Mouse (Mus musculus) frontal cortex, adult 2 months (tissue): ENCODE measurements around the gene 4930412O13Rik. TPM values are rescaled to one million over a fixed set of nuclear protein-coding genes. Genes with fewer than 3 reads are reported as not detected.

Experiments used
- DNase-seq, 2 experiments: peaks; one replicate each; pipeline ENCODE4 v3.0.0; 2022; ENCODE audit warnings: low spot score in 1 of 2; ENCODE audit errors: extremely low spot score in 1 of 2
- polyA plus RNA-seq: library from polyadenylated mRNA; depleted of rRNA; stranded (reverse); fragments of >200 nt; gene quantifications from 2 replicates; pipeline ENCODE4 v1.2.3, GENCODE M21; 2012; rRNA removed

4930412O13Rik gene
- polyA plus RNA-seq = not detected in 2 replicates

- DNase-seq = no peak
These were observed at the start of gene 4930412O13Rik for GRCm38 (mm10) chr2:9881051-9881591. Gene 4930412O13Rik (plus strand): TSS chr2:9881252.

- no peak for DNase-seq
These were observed 47.3 kb upstream of the 4930412O13Rik start for GRCm38 (mm10) chr2:9833712-9834111.

- DNase-seq = no peak
These were observed 45.9 kb upstream of the 4930412O13Rik start for GRCm38 (mm10) chr2:9835195-9835594.

GRCm38 (mm10) chr2:9852851-9853576 is 28.0 kb upstream of the 4930412O13Rik start:
- no peak for DNase-seq

GRCm38 (mm10) chr2:9855861-9856260 is 25.2 kb upstream of the 4930412O13Rik start:
- no peak for DNase-seq

- no peak for DNase-seq
These were observed 20.4 kb upstream of the 4930412O13Rik start for GRCm38 (mm10) chr2:9860698-9861097.

- DNase-seq = no peak
These were observed 13.8 kb upstream of the 4930412O13Rik start for GRCm38 (mm10) chr2:9867092-9867825.

- DNase-seq = no peak
These were observed 9.8 kb upstream of the 4930412O13Rik start for GRCm38 (mm10) chr2:9871141-9871716.

- DNase-seq = no peak
These were observed 9.3 kb upstream of the 4930412O13Rik start for GRCm38 (mm10) chr2:9871798-9872197.

- DNase-seq = no peak
These were observed 8.4 kb upstream of the 4930412O13Rik start for GRCm38 (mm10) chr2:9872682-9873081.

GRCm38 (mm10) chr2:9873757-9874156 is 7.3 kb upstream of the 4930412O13Rik start:
- no peak for DNase-seq

- DNase-seq = no peak
These were observed 6.4 kb upstream of the 4930412O13Rik start for GRCm38 (mm10) chr2:9874467-9875219.

- no peak for DNase-seq
These were observed 5.8 kb upstream of the 4930412O13Rik start for GRCm38 (mm10) chr2:9875220-9875619.

GRCm38 (mm10) chr2:9875676-9876357 is 5.2 kb upstream of the 4930412O13Rik start:
- no peak for DNase-seq

GRCm38 (mm10) chr2:9876621-9877325 is 4.3 kb upstream of the 4930412O13Rik start:
- DNase-seq = no peak

- no peak for DNase-seq
These were observed 3.7 kb upstream of the 4930412O13Rik start for GRCm38 (mm10) chr2:9877326-9877690.

GRCm38 (mm10) chr2:9877966-9878563 is 3.0 kb upstream of the 4930412O13Rik start:
- DNase-seq = no peak

- DNase-seq = no peak
These were observed 2.4 kb upstream of the 4930412O13Rik start for GRCm38 (mm10) chr2:9878564-9879081.

GRCm38 (mm10) chr2:9879092-9879491 is 2.0 kb upstream of the 4930412O13Rik start:
- DNase-seq = no peak
